Mouse (Mus musculus) midbrain, embryonic 13.5 days (tissue): ENCODE measurements around the gene Gm26727. TPM values are rescaled to one million over a fixed set of nuclear protein-coding genes. Genes with fewer than 3 reads are reported as not detected.

Source experiments
- polyA plus RNA-seq: library from polyadenylated mRNA; unstranded; fragments of >200 nt; fragmentation: Nextera tagmentation; extraction: Ambion mirVana; gene quantifications from 2 replicates; pipeline ENCODE4 v1.2.1, GENCODE M21; 2015

Gm26727 gene
- polyA plus RNA-seq, 1 experiment from 2014 or later = not detected

Other genes starting within 250 kb of the Gm26727 start
- not detected in 2 replicates for gene Gm21830, start 19.5 kb downstream of the Gm26727 start, polyA plus RNA-seq
- not detected in 2 replicates for gene Xirp2, start 12.8 kb upstream of the Gm26727 start, polyA plus RNA-seq
- 42.2 and 43.5 TPM in 2 replicates for gene B3galt1, start 132.7 kb upstream of the Gm26727 start, polyA plus RNA-seq